Mouse (Mus musculus) mesoderm, embryonic 11.5 days (tissue): ENCODE results near the gene Ttc9c.
"Not testable (repeated sequence)": the region's sequence is repeated elsewhere in the genome, so short reads cannot be mapped to it uniquely, and the experiment has no call there.

ENCODE experiments used
- DNase-seq: peaks from one replicate; pipeline ENCODE4 v3.0.0-alpha.2; 2012; ENCODE audit warnings: low read depth, low spot score

Ttc9c gene

GRCm38 (mm10) chr19:8818801-8819595, at the start of gene Ttc9c:
TSS of gene Ttc9c (minus strand) at chr19:8819333.
- DNase-seq, result peak; percentile 99

- DNase-seq, result no peak
Observed at GRCm38 (mm10) chr19:8864265-8864664, 45.1 kb upstream of the Ttc9c start.

- DNase-seq, result no peak
Observed at GRCm38 (mm10) chr19:8859018-8859417, 39.9 kb upstream of the Ttc9c start.

- DNase-seq, result no peak
Observed at GRCm38 (mm10) chr19:8857689-8858088, 38.6 kb upstream of the Ttc9c start.

GRCm38 (mm10) chr19:8853117-8853516, 34.0 kb upstream of the Ttc9c start:
- no peak for DNase-seq

- DNase-seq, result no peak
Observed at GRCm38 (mm10) chr19:8852236-8852928, 33.2 kb upstream of the Ttc9c start.

- no peak for DNase-seq
Observed at GRCm38 (mm10) chr19:8851639-8852038, 32.5 kb upstream of the Ttc9c start.

- peak; percentile 66 for DNase-seq
Observed at GRCm38 (mm10) chr19:8850402-8850901, 31.3 kb upstream of the Ttc9c start, which contains the start of gene Lrrn4cl. TSS of gene Lrrn4cl (plus strand) at chr19:8850768.

GRCm38 (mm10) chr19:8848356-8848755, 29.2 kb upstream of the Ttc9c start:
- no peak for DNase-seq

GRCm38 (mm10) chr19:8844371-8845129, 25.4 kb upstream of the Ttc9c start:
- DNase-seq, result peak; percentile 79

GRCm38 (mm10) chr19:8842961-8843360, 23.8 kb upstream of the Ttc9c start:
- DNase-seq, result no peak

- DNase-seq, result no peak
Observed at GRCm38 (mm10) chr19:8841012-8841411, 21.9 kb upstream of the Ttc9c start.

- DNase-seq, result peak; percentile 62
Observed at GRCm38 (mm10) chr19:8839908-8840791, 21.0 kb upstream of the Ttc9c start.

- peak; percentile 69 for DNase-seq
Observed at GRCm38 (mm10) chr19:8839103-8839907, 20.2 kb upstream of the Ttc9c start, which contains the start of gene Gng3. TSS of gene Gng3 (minus strand) at chr19:8839194.

- DNase-seq, result no peak
Observed at GRCm38 (mm10) chr19:8838041-8838730, 19.1 kb upstream of the Ttc9c start.

- peak; percentile 86 for DNase-seq
Observed at GRCm38 (mm10) chr19:8837251-8837791, 18.2 kb upstream of the Ttc9c start, which contains the start of gene Bscl2. TSS of gene Bscl2 (plus strand) at chr19:8837467.

GRCm38 (mm10) chr19:8836327-8836726, 17.2 kb upstream of the Ttc9c start:
- DNase-seq, result not testable (repeated sequence)

- no peak for DNase-seq
Observed at GRCm38 (mm10) chr19:8832971-8833370, 13.8 kb upstream of the Ttc9c start.

- DNase-seq, result no peak
Observed at GRCm38 (mm10) chr19:8831262-8831661, 12.1 kb upstream of the Ttc9c start.
